Mouse (Mus musculus) forebrain, embryonic 11.5 days (tissue): ENCODE results near the gene Cbln4. TPM values are rescaled to one million over a fixed set of nuclear protein-coding genes. Genes with fewer than 3 reads are reported as not detected.

ENCODE experiments used
- ATAC-seq: fragments of 200-750 bp; cut with Nextera tagmentation; replicated peaks from 2 replicates; pipeline ENCODE4 v1.8.0; 2017; ENCODE audit warnings: moderate TSS enrichment; ENCODE audit not compliant: low FRiP score
- DNase-seq: peaks from one replicate; pipeline ENCODE4 v3.0.0-alpha.2; 2017; ENCODE audit warnings: low spot score
- H3K27ac ChIP-seq: fragments of 300-500 bp; sonication (generic); 2 replicates; pipeline ENCODE4 v1.5.1; 2014; ENCODE audit warnings: low read depth, low read length
- H3K27me3 ChIP-seq: fragments of 300-500 bp; sonication (generic); 2 replicates; pipeline ENCODE4 v1.6.1; 2014; ENCODE audit warnings: mild to moderate bottlenecking, low read length, mixed read lengths; ENCODE audit not compliant: control insufficient read depth, insufficient read depth
- H3K36me3 ChIP-seq: fragments of 300-500 bp; sonication (generic); 2 replicates; pipeline ENCODE4 v1.6.1; 2014; ENCODE audit warnings: mild to moderate bottlenecking, low read length, moderate library complexity, mixed read lengths; ENCODE audit not compliant: control insufficient read depth, insufficient read depth
- H3K4me1 ChIP-seq: fragments of 300-500 bp; sonication (generic); replicated peaks from 2 replicates; pipeline ENCODE4 v1.6.1; 2014; ENCODE audit warnings: low read length, mixed read lengths; ENCODE audit not compliant: control insufficient read depth, insufficient read depth
- H3K4me2 ChIP-seq: fragments of 300-500 bp; sonication (generic); 2 replicates; pipeline ENCODE4 v1.6.1; 2014; ENCODE audit warnings: low read depth, mild to moderate bottlenecking, low read length, moderate library complexity, mixed read lengths; ENCODE audit not compliant: severe bottlenecking
- H3K4me3 ChIP-seq: fragments of 300-500 bp; sonication (generic); 2 replicates; pipeline ENCODE4 v1.5.1; 2014; ENCODE audit warnings: low read depth, low read length
- H3K9ac ChIP-seq: fragments of 300-500 bp; sonication (generic); 2 replicates; pipeline ENCODE4 v1.6.1; 2014; ENCODE audit warnings: low read length
- H3K9me3 ChIP-seq: fragments of 300-500 bp; sonication (generic); 2 replicates; pipeline ENCODE4 v1.6.1; 2016; ENCODE audit warnings: low read length, mixed read lengths; ENCODE audit not compliant: control insufficient read depth
- WGBS: fragments of 180-500 bp; shearing (Covaris S2); extraction: QIAGEN DNeasy Blood & Tissue Kit; methylation state at CpG from one replicate; pipeline ENCODE4 v1.1.7; 2014; 5-methylcytosine and 5-hydroxymethylcytosine counted together
- polyA plus RNA-seq: library from polyadenylated mRNA; unstranded; fragments of >200 nt; fragmentation: Nextera tagmentation; extraction: Ambion mirVana; gene quantifications from 2 replicates; pipeline ENCODE4 v1.2.1, GENCODE M21; 2014

The Cbln4 gene
- polyA plus RNA-seq = 0.96 and 1.6 TPM in 2 replicates

- Histone ChIP-seq H3K9me3 (no peaks in the 10 kb centered on the region), H3K4me3 (peak within 1 kb of the TSS; percentile 33), H3K4me2 (peak within 1 kb of the TSS; percentile 65), H3K9ac (no peak within 1 kb of the TSS), H3K4me1 (0 out of 2 replicates have a peak, but pooled peaks cover 8% of the 10 kb centered on the region), H3K27ac (no peak within 1 kb of the TSS), H3K36me3 (no peaks in the 10 kb centered on the region), H3K27me3 (peaks cover 39% of the 10 kb centered on the region)
- WGBS = under 1% methylated on average over 23 of the region's 23 CpGs
- DNase-seq = peak; percentile 62
- ATAC-seq = no peak
Observed at GRCm38 (mm10) chr2:172043235-172043610, at the start of gene Cbln4. TSS of gene Cbln4 (minus strand) at chr2:172043466.

GRCm38 (mm10) chr2:172078596-172078995, 35.3 kb upstream of the Cbln4 start:
- ATAC-seq (no peak), DNase-seq (no peak)
- Histone ChIP-seq H3K4me1 (no peaks in the 10 kb centered on the region), H3K9me3 (no peaks in the 10 kb centered on the region), H3K36me3 (no peaks in the 10 kb centered on the region), H3K27me3 (no peaks in the 10 kb centered on the region), H3K4me3 (no peak overlapping the region), H3K27ac (no peak overlapping the region), H3K4me2 (no peak overlapping the region), H3K9ac (no peak overlapping the region)
- 89% methylated on average over 3 of the region's 3 CpGs for WGBS

- Histone ChIP-seq H3K4me3 (no peak overlapping the region), H3K9me3 (no peaks in the 10 kb centered on the region), H3K27ac (no peak overlapping the region), H3K36me3 (no peaks in the 10 kb centered on the region), H3K9ac (no peak overlapping the region), H3K27me3 (no peaks in the 10 kb centered on the region), H3K4me2 (no peak overlapping the region), H3K4me1 (no peaks in the 10 kb centered on the region)
- DNase-seq (no peak), ATAC-seq (no peak)
- WGBS = 89% methylated on average over 5 of the region's 5 CpGs
Observed at GRCm38 (mm10) chr2:172076295-172076694, 33.0 kb upstream of the Cbln4 start.

GRCm38 (mm10) chr2:172062876-172063275, 19.6 kb upstream of the Cbln4 start:
- H3K36me3 ChIP-seq = no peaks in the 10 kb centered on the region
- no peaks in the 10 kb centered on the region for H3K4me1 ChIP-seq
- H3K4me2 ChIP-seq = no peak overlapping the region
- H3K27ac ChIP-seq = no peak overlapping the region
- H3K9ac ChIP-seq = no peak overlapping the region
- H3K27me3 ChIP-seq = no peaks in the 10 kb centered on the region
- H3K9me3 ChIP-seq = no peaks in the 10 kb centered on the region
- DNase-seq (no peak), ATAC-seq (no peak)
- WGBS = 90% methylated on average over 7 of the region's 7 CpGs
- H3K4me3 ChIP-seq = no peak overlapping the region

GRCm38 (mm10) chr2:172059747-172060146, 16.5 kb upstream of the Cbln4 start:
- Histone ChIP-seq H3K4me2 (no peak overlapping the region), H3K27ac (no peak overlapping the region), H3K4me1 (no peaks in the 10 kb centered on the region), H3K36me3 (no peaks in the 10 kb centered on the region), H3K9ac (no peak overlapping the region), H3K9me3 (no peaks in the 10 kb centered on the region), H3K27me3 (no peaks in the 10 kb centered on the region), H3K4me3 (no peak overlapping the region)
- 68% methylated on average over 3 of the region's 3 CpGs for WGBS
- no peak for DNase-seq
- ATAC-seq = no peak

- Histone ChIP-seq H3K9ac (no peak overlapping the region), H3K27ac (no peak overlapping the region), H3K36me3 (no peaks in the 10 kb centered on the region), H3K4me1 (no peaks in the 10 kb centered on the region), H3K4me2 (no peak overlapping the region), H3K4me3 (no peak overlapping the region), H3K27me3 (no peaks in the 10 kb centered on the region), H3K9me3 (no peaks in the 10 kb centered on the region)
- ATAC-seq (no peak), DNase-seq (no peak)
- WGBS = 75% methylated on average over 7 of the region's 7 CpGs
Observed at GRCm38 (mm10) chr2:172058936-172059665, 15.8 kb upstream of the Cbln4 start.

- 0 out of 2 replicates have a peak, but pooled peaks cover 8% of the 10 kb centered on the region for H3K4me1 ChIP-seq
- H3K4me2 ChIP-seq = no peak overlapping the region
- ATAC-seq = no peak
- H3K9me3 ChIP-seq = no peaks in the 10 kb centered on the region
- H3K27ac ChIP-seq = no peak overlapping the region
- H3K9ac ChIP-seq = no peak overlapping the region
- H3K27me3 ChIP-seq = peaks cover 36% of the 10 kb centered on the region
- H3K36me3 ChIP-seq = no peaks in the 10 kb centered on the region
- H3K4me3 ChIP-seq = no peak overlapping the region
- whole genome bisulfite sequencing = 68% methylated on average over 7 of the region's 7 CpGs
- DNase-seq = no peak
Observed at GRCm38 (mm10) chr2:172046002-172046401, 2.7 kb upstream of the Cbln4 start.

- Histone ChIP-seq H3K9me3 (no peaks in the 10 kb centered on the region), H3K36me3 (no peaks in the 10 kb centered on the region), H3K4me2 (peak overlapping the region; percentile 65), H3K4me1 (0 out of 2 replicates have a peak, but pooled peaks cover 8% of the 10 kb centered on the region), H3K9ac (no peak overlapping the region), H3K4me3 (peak overlapping the region; percentile 33), H3K27me3 (peaks cover 39% of the 10 kb centered on the region), H3K27ac (no peak overlapping the region)
- DNase-seq = peak; percentile 53
- peak; percentile 14; the same call in 1 of the 2 replicates for ATAC-seq
- WGBS = under 1% methylated on average over 46 of the region's 46 CpGs
Observed at GRCm38 (mm10) chr2:172042607-172043234, 545 bp downstream of the Cbln4 start.
